Mouse (Mus musculus) intestine, embryonic 15.5 days (tissue): ENCODE measurements around the gene Naa38. TPM values are rescaled to one million over a fixed set of nuclear protein-coding genes. Genes with fewer than 3 reads are reported as not detected.

Experiments
- ATAC-seq: fragments of 200-750 bp; cut with Nextera tagmentation; 2 replicates; pipeline ENCODE4 v1.8.0; 2017; ENCODE audit warnings: moderate TSS enrichment, moderate library complexity
- H3K27ac ChIP-seq: fragments of 300-500 bp; sonication (generic); 2 replicates; pipeline ENCODE4 v1.5.1; 2015; ENCODE audit warnings: mild to moderate bottlenecking, inconsistent platforms
- H3K27me3 ChIP-seq: fragments of 300-500 bp; sonication (generic); replicated peaks from 2 replicates; pipeline ENCODE4 v1.6.1; 2015; ENCODE audit warnings: inconsistent platforms
- H3K36me3 ChIP-seq: fragments of 300-500 bp; sonication (generic); 2 replicates; pipeline ENCODE4 v1.6.1; 2015; ENCODE audit warnings: inconsistent platforms
- H3K4me1 ChIP-seq: fragments of 300-500 bp; sonication (generic); replicated peaks from 2 replicates; pipeline ENCODE4 v1.6.1; 2015; ENCODE audit warnings: inconsistent platforms
- H3K4me2 ChIP-seq: fragments of 300-500 bp; sonication (generic); replicated peaks from 2 replicates; pipeline ENCODE4 v1.6.1; 2015; ENCODE audit warnings: mild to moderate bottlenecking, inconsistent platforms
- H3K4me3 ChIP-seq: fragments of 300-500 bp; sonication (generic); replicated peaks from 2 replicates; pipeline ENCODE4 v1.5.1; 2015; ENCODE audit warnings: inconsistent platforms
- H3K9ac ChIP-seq: fragments of 300-500 bp; sonication (generic); 2 replicates; pipeline ENCODE4 v1.6.1; 2015; ENCODE audit warnings: inconsistent platforms
- H3K9me3 ChIP-seq: fragments of 300-500 bp; sonication (generic); 2 replicates; pipeline ENCODE4 v1.6.1; 2016; ENCODE audit warnings: inconsistent platforms
- WGBS: fragments of 180-500 bp; shearing (Covaris S2); methylation state at CpG from one replicate; pipeline ENCODE4 v1.1.7; 2015; 5-methylcytosine and 5-hydroxymethylcytosine counted together
- polyA plus RNA-seq: library from polyadenylated mRNA; unstranded; fragments of >200 nt; fragmentation: Nextera tagmentation; extraction: Ambion mirVana; gene quantifications from 2 replicates; pipeline ENCODE4 v1.2.1, GENCODE M21; 2015

Gene Naa38
- polyA plus RNA-seq, 1 experiment from 2014 or later, result 154 TPM

GRCm38 (mm10) chr11:69405397-69406200, 10.3 kb downstream of the Naa38 start:
- 89% methylated on average over 24 of the region's 24 CpGs for WGBS
- peaks cover 58% of the 10 kb centered on the region for H3K36me3 ChIP-seq

GRCm38 (mm10) chr11:69406282-69406681, 11.0 kb downstream of the Naa38 start:
- H3K27ac ChIP-seq, result no peak overlapping the region
- H3K4me1 ChIP-seq, result peaks cover 17% of the 10 kb centered on the region
- peaks cover 54% of the 10 kb centered on the region for H3K36me3 ChIP-seq
- WGBS, result 85% methylated on average over 19 of the region's 19 CpGs
- ATAC-seq, result no peak
- H3K4me3 ChIP-seq, result no peak overlapping the region
- no peak overlapping the region for H3K9ac ChIP-seq
- H3K27me3 ChIP-seq, result no peaks in the 10 kb centered on the region
- H3K9me3 ChIP-seq, result no peaks in the 10 kb centered on the region
- no peak overlapping the region for H3K4me2 ChIP-seq

More at GRCm38 (mm10) chr11:69405397-69406200, 10.3 kb downstream of the Naa38 start:
- Histone ChIP-seq H3K4me2 (no peak overlapping the region), H3K4me3 (no peak overlapping the region), H3K4me1 (peaks cover 21% of the 10 kb centered on the region), H3K9ac (no peak overlapping the region), H3K9me3 (no peaks in the 10 kb centered on the region), H3K27me3 (no peaks in the 10 kb centered on the region), H3K27ac (no peak overlapping the region)
- ATAC-seq, result no peak

DNA sequence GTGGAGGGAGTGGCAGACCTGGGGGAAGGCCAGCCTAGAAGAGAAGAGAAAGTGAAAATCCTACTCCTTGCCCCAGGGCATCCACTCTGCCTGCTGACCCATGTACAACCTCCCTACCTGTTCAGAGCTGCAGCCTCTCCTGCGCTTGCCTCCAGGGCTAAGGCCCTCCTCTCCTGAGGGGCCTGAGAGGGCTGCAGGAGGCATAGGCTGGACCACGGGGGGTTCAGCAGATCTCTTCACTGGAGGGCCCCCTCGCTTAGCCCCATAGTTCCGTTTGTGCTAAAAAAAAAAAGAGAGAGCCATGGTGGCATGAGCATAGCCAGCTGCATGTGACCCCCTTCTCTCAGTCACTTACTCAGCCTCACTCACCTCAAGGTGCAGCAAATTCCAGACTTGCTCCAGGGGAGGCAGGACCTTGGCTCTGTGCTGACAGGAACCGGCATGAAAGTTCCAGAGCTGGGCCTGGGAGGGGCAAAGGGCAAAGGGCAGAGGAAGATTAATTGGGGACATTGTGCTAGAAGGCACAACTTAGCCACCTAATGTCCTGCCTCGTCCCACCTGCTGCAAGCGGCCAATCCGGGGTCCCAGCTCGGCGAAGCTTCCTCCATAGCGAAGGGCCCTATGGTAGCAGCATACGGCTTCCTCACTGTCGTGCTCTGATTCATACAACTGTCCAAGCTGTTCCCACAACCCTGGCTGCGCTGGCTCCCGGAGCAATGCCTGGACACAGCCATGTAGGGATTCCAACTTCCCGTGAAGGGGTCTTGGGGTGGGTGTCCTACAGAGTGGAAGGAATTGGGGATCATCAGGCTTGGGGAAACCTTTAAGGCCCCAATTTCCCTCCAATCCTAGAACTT, 11.8 kb downstream of the Naa38 start:
- Histone ChIP-seq H3K9me3 (no peaks in the 10 kb centered on the region), H3K9ac (no peak overlapping the region), H3K27me3 (no peaks in the 10 kb centered on the region), H3K4me3 (no peak overlapping the region), H3K4me1 (peaks cover 22% of the 10 kb centered on the region), H3K27ac (no peak overlapping the region), H3K4me2 (peak overlapping the region; percentile 92; the same call in 1 of the 2 replicates), H3K36me3 (peaks cover 46% of the 10 kb centered on the region)
- WGBS, result 88% methylated on average over 16 of the region's 16 CpGs
- ATAC-seq, result no peak

DNA sequence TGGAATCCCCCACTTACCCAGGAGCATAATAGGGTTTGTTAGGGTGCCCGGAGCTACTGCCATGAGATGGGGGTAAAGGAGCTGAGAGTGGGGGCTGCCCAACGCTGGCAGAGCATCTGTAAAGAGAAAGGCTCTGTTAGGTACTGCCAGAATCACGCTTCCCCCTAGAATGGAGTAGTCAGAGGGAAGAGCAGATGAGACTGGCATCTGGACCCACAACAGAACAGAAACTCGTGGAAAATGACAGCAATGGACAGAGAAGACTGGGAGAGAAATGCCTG, 12.4 kb downstream of the Naa38 start:
- Histone ChIP-seq H3K9me3 (no peaks in the 10 kb centered on the region), H3K36me3 (peaks cover 43% of the 10 kb centered on the region), H3K4me1 (peaks cover 27% of the 10 kb centered on the region), H3K4me3 (peak overlapping the region; percentile 74; the same call in 1 of the 2 replicates), H3K27ac (no peak overlapping the region), H3K9ac (peak overlapping the region; percentile 82; the same call in 1 of the 2 replicates), H3K4me2 (peak overlapping the region; percentile 92), H3K27me3 (no peaks in the 10 kb centered on the region)
- WGBS, result 83% methylated on average over 4 of the region's 4 CpGs
- no peak for ATAC-seq

DNA sequence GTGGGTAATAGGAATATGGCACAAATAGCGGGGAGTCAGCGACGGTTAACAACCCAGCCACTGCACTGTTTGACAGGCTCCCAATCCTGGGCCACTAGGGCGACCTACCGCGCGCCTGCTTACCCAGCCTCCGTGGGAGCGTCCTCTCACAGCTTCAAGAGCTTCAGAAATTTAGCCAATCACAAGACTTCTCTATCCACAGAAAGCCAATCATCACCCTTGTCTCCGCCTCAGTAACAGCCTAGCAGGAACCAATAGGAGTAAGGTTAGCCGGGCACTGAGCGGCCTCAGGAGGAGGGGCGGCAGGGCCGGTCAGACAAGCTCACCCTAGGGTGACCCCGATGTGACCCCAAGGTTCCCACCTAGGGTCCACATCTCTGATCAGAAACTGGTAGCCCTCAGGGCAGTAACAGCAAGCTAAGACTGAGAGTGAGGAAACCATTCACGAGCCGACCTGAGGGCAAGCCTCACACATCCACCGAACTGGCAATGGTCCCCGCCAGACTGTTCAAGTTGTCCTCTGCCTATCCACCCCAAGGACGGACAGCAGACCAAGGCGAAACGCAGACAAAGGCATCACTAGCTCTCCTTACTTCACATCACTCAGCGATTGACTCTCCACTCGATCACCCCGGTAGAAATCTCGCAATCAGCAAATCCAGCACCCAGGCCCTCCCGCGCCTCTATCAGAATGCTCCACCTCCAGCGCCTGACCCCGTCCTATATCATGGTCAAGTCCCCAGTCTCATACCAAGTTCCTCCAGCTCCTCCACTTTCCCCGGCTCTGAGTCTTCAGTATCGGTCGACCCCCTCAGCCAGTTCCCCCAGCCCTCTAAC, 13.5 kb downstream of the Naa38 start:
- no peaks in the 10 kb centered on the region for H3K27me3 ChIP-seq
- H3K4me3 ChIP-seq, result peak overlapping the region; percentile 74
- peaks cover 38% of the 10 kb centered on the region for H3K4me1 ChIP-seq
- peak; percentile 67 for ATAC-seq
- peak overlapping the region; percentile 99 for H3K27ac ChIP-seq
- under 1% methylated on average over 33 of the region's 33 CpGs for WGBS
- no peaks in the 10 kb centered on the region for H3K9me3 ChIP-seq
- H3K4me2 ChIP-seq, result peak overlapping the region; percentile 92
- H3K36me3 ChIP-seq, result peaks cover 39% of the 10 kb centered on the region
- H3K9ac ChIP-seq, result peak overlapping the region; percentile 82

GRCm38 (mm10) chr11:69409378-69410044, 14.2 kb downstream of the Naa38 start:
- Histone ChIP-seq H3K4me2 (peak overlapping the region; percentile 92), H3K36me3 (peaks cover 32% of the 10 kb centered on the region), H3K9me3 (no peaks in the 10 kb centered on the region), H3K4me3 (peak overlapping the region; percentile 74), H3K27me3 (no peaks in the 10 kb centered on the region), H3K4me1 (peaks cover 46% of the 10 kb centered on the region), H3K9ac (peak overlapping the region; percentile 82), H3K27ac (peak overlapping the region; percentile 99)
- peak; percentile 70 for ATAC-seq
- WGBS, result 1% methylated on average over 44 of the region's 46 CpGs

- Histone ChIP-seq H3K9ac (peak overlapping the region; percentile 82), H3K4me1 (peaks cover 50% of the 10 kb centered on the region)
- under 1% methylated on average over 18 of the region's 18 CpGs for WGBS
These were observed 14.7 kb downstream of the Naa38 start for GRCm38 (mm10) chr11:69410045-69410309.

GRCm38 (mm10) chr11:69410310-69411072, 15.2 kb downstream of the Naa38 start:
- under 1% methylated on average over 41 of the region's 41 CpGs for WGBS
- Histone ChIP-seq H3K36me3 (peaks cover 24% of the 10 kb centered on the region), H3K27ac (peak overlapping the region; percentile 99), H3K4me3 (peak overlapping the region; percentile 74), H3K9me3 (no peaks in the 10 kb centered on the region), H3K9ac (peak overlapping the region; percentile 82), H3K27me3 (no peaks in the 10 kb centered on the region), H3K4me2 (peak overlapping the region; percentile 92), H3K4me1 (peaks cover 54% of the 10 kb centered on the region)
- no peak; the same call in 1 of the 2 replicates for ATAC-seq

More at GRCm38 (mm10) chr11:69410045-69410309, 14.7 kb downstream of the Naa38 start:
- peak overlapping the region; percentile 99 for H3K27ac ChIP-seq
- no peaks in the 10 kb centered on the region for H3K9me3 ChIP-seq
- peak overlapping the region; percentile 74 for H3K4me3 ChIP-seq
- no peak for ATAC-seq
- no peaks in the 10 kb centered on the region for H3K27me3 ChIP-seq
- H3K4me2 ChIP-seq, result peak overlapping the region; percentile 92
- H3K36me3 ChIP-seq, result peaks cover 28% of the 10 kb centered on the region

GRCm38 (mm10) chr11:69411073-69411535, 15.8 kb downstream of the Naa38 start:
- Histone ChIP-seq H3K27ac (peak overlapping the region; percentile 99), H3K9me3 (no peaks in the 10 kb centered on the region), H3K4me2 (peak overlapping the region; percentile 92), H3K27me3 (no peaks in the 10 kb centered on the region), H3K4me3 (peak overlapping the region; percentile 74), H3K4me1 (peaks cover 54% of the 10 kb centered on the region), H3K9ac (peak overlapping the region; percentile 82), H3K36me3 (peaks cover 18% of the 10 kb centered on the region)
- peak; percentile 66 for ATAC-seq
- under 1% methylated on average over 26 of the region's 26 CpGs for WGBS

- Histone ChIP-seq H3K4me2 (peak overlapping the region; percentile 92), H3K27me3 (no peaks in the 10 kb centered on the region), H3K36me3 (peaks cover 13% of the 10 kb centered on the region), H3K4me3 (peak overlapping the region; percentile 74), H3K27ac (peak overlapping the region; percentile 99), H3K9ac (peak overlapping the region; percentile 82), H3K9me3 (no peaks in the 10 kb centered on the region), H3K4me1 (peaks cover 54% of the 10 kb centered on the region)
- ATAC-seq, result peak; percentile 24
- under 1% methylated on average over 39 of the region's 39 CpGs for WGBS
These were observed 16.4 kb downstream of the Naa38 start for GRCm38 (mm10) chr11:69411538-69412203.
